Mouse (Mus musculus) heart, postnatal 0 days (tissue): ENCODE data around the gene Fam111a.

ENCODE experiments used
- CTCF ChIP-seq: IDR thresholded peaks from 2 replicates; pipeline ENCODE4 v1.5.1; 2016; ENCODE audit warnings: antibody characterized with exemption, control low read depth, low read depth
- EP300 ChIP-seq: IDR thresholded peaks from 2 replicates; pipeline ENCODE4 v1.6.1; 2016; ENCODE audit warnings: antibody characterized with exemption, low read depth

GRCm38 (mm10) chr19:12497909-12498308, 47.6 kb upstream of the Fam111a start:
- TF ChIP-seq CTCF, result no peak
- no peak for TF ChIP-seq EP300
